Mouse (Mus musculus): ENCODE measurements at regions not wholly inside any gene's neighbourhood (a gene's known extent, or its start where the extent isn't known, plus 50 kb on each side); places are given as distances from the start of the nearest gene placed in this dataset.
A peak's percentile ranks its signal among the peaks of the same experiment; 100 is the strongest.
"Not testable (repeated sequence)": the region's sequence is repeated elsewhere in the genome, so short reads cannot be mapped to it uniquely, and the experiment has no call there.

- Histone ChIP-seq H3K27ac (ENCODE audit: insufficient read depth, low read length) (no peak overlapping the region), H3K27me3 (ENCODE audit: control insufficient read depth, insufficient read depth, low read length) (no peaks in the 10 kb centered on the region), H3K4me1 (ENCODE audit: control insufficient read depth, insufficient read depth, low read length) (no peaks in the 10 kb centered on the region), H3K4me3 (replicated peaks; ENCODE audit: insufficient read depth, low read depth, low read length) (no peak overlapping the region)
- TF ChIP-seq POLR2A (IDR thresholded peaks at IDR 0.05; ENCODE audit: borderline replicate concordance, insufficient read depth, low read length) (no peak), CTCF (IDR thresholded peaks at IDR 0.05; ENCODE audit: borderline replicate concordance, insufficient read depth, low read depth, low read length) (no peak)
- no peak for DNase-seq
- WGBS: 91% methylated on average over 8 of the region's 8 CpGs
Measured at GRCm38 (mm10) chr19:33007582-33007981, 250.3 kb downstream of the Pten start.

DNA sequence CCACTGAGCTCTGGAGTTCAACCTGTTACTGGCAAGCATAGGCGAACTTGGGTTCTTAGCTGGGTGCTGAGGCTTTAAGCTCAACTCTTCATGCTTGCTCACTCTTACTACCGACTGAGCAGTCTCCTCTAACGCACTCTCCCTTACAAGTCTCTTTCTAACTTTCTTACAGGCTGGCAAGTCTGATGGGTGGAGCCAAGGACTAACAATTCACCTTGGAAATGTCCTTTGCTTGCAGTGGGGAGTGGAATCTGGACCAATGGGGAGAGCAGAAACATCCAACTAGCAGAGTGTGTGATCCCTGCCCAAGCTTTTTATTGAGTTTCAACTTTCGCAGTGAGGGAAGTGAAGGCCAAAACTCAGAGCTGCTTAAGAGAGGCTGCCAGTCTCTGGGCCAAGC, 250.8 kb downstream of the Pten start:
- 80% methylated on average over 4 of the region's 4 CpGs for WGBS
- Histone ChIP-seq H3K4me1 (ENCODE audit: control insufficient read depth, insufficient read depth, low read length) (no peaks in the 10 kb centered on the region), H3K27ac (ENCODE audit: insufficient read depth, low read length) (no peak overlapping the region), H3K4me3 (replicated peaks; ENCODE audit: insufficient read depth, low read depth, low read length) (no peak overlapping the region), H3K27me3 (ENCODE audit: control insufficient read depth, insufficient read depth, low read length) (no peaks in the 10 kb centered on the region)
- TF ChIP-seq POLR2A (IDR thresholded peaks at IDR 0.05; ENCODE audit: borderline replicate concordance, insufficient read depth, low read length): no peak
- no peak for TF ChIP-seq CTCF (IDR thresholded peaks at IDR 0.05; ENCODE audit: borderline replicate concordance, insufficient read depth, low read depth, low read length)
- DNase-seq: no peak

- Histone ChIP-seq H3K27ac (ENCODE audit: insufficient read depth, low read length) (no peak overlapping the region), H3K4me1 (ENCODE audit: control insufficient read depth, insufficient read depth, low read length) (no peaks in the 10 kb centered on the region), H3K4me3 (replicated peaks; ENCODE audit: insufficient read depth, low read depth, low read length) (no peak overlapping the region), H3K27me3 (ENCODE audit: control insufficient read depth, insufficient read depth, low read length) (no peaks in the 10 kb centered on the region)
- no peak for TF ChIP-seq POLR2A (IDR thresholded peaks at IDR 0.05; ENCODE audit: borderline replicate concordance, insufficient read depth, low read length)
- no peak for TF ChIP-seq CTCF (IDR thresholded peaks at IDR 0.05; ENCODE audit: borderline replicate concordance, insufficient read depth, low read depth, low read length)
- WGBS: 50% methylated on average over 1 of the region's 1 CpGs
- DNase-seq: no peak
Measured at GRCm38 (mm10) chr19:33008794-33009193, 251.5 kb downstream of the Pten start.

DNA sequence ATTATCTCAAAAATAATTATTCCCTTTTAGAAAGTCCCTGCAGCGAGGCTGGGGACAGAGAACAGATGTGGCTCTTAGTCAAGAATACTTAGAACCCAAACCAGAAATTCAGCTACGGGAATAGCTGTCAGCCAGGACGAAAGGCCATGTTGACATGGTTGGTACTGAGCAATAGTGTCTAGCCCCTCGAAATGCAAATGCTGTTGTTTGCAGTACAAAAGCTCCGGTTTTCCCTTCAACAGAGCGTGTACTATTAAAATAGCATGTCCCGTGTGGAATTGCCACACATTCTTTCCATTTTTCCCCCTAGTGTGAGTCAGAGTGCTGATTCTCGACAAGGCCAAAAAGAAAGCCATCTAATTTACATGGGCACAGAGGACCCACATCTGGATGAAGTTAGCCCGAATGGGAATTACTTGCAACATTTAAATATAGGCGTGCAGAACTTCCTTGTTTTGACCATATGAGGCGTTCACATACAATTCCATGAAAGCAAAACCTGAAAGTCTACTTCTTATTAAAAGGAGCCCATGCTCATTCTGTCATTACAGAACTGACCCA, 253.7 kb downstream of the Pten start:
- Histone ChIP-seq H3K27me3 (ENCODE audit: control insufficient read depth, insufficient read depth, low read length) (no peaks in the 10 kb centered on the region), H3K4me1 (ENCODE audit: control insufficient read depth, insufficient read depth, low read length) (no peaks in the 10 kb centered on the region), H3K27ac (ENCODE audit: insufficient read depth, low read length) (no peak overlapping the region), H3K4me3 (replicated peaks; ENCODE audit: insufficient read depth, low read depth, low read length) (no peak overlapping the region)
- TF ChIP-seq CTCF (IDR thresholded peaks at IDR 0.05; ENCODE audit: borderline replicate concordance, insufficient read depth, low read depth, low read length): no peak
- no peak for TF ChIP-seq POLR2A (IDR thresholded peaks at IDR 0.05; ENCODE audit: borderline replicate concordance, insufficient read depth, low read length)
- 74% methylated on average over 11 of the region's 11 CpGs for WGBS
- no peak for DNase-seq

DNA sequence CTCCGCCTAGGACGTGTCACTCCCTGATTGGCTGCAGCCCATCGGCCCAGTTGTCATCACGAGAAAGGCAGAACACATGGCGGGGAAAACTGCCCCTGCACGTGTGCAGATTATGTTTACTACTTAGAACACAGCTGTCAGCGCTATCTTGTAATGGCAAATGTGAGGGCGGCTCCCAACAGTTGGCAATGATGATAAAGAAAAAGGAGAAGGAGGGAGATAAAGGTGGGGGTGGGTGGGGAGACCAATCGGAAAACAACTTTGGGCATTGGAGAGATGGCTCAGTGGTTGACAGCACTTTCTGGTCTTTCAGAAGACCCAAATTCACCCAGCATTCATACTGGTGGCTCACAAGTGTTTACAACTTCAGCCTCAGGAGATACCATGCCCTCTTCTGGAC, 257.6 kb downstream of the Pten start:
- not testable (repeated sequence) for H3K4me1 ChIP-seq (ENCODE audit: control insufficient read depth, insufficient read depth, low read length); H3K27ac ChIP-seq (ENCODE audit: insufficient read depth, low read length); DNase-seq; H3K27me3 ChIP-seq (ENCODE audit: control insufficient read depth, insufficient read depth, low read length); H3K4me3 ChIP-seq (replicated peaks; ENCODE audit: insufficient read depth, low read depth, low read length)
- WGBS: 89% methylated on average over 9 of the region's 9 CpGs

DNA sequence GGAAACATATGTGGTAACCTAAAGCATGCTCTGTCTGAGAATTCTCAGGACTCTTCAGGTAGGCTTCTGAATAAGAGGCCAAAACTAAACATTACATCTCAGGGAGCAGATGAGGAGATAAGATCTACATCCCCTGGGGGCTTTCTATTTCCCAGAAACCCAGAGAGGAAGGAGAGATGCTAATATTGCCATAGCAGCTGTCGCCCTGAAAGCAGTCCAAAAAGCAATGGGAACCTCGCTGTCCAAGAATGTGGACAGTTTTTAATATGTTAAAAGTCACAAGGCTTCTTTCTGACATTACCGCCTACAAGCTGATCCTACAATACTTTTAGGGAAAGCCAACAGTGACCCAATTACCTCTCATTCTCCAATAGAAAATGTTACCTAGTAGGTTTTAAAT, 263.9 kb downstream of the Pten start:
- TF ChIP-seq POLR2A (IDR thresholded peaks at IDR 0.05; ENCODE audit: borderline replicate concordance, insufficient read depth, low read length) (no peak), CTCF (IDR thresholded peaks at IDR 0.05; ENCODE audit: borderline replicate concordance, insufficient read depth, low read depth, low read length) (no peak)
- peak in 1 of 2 experiments; percentile 12 for DNase-seq
- Histone ChIP-seq H3K4me3 (replicated peaks; ENCODE audit: insufficient read depth, low read depth, low read length) (no peak overlapping the region), H3K27me3 (ENCODE audit: control insufficient read depth, insufficient read depth, low read length) (no peaks in the 10 kb centered on the region), H3K27ac (ENCODE audit: insufficient read depth, low read length) (no peak overlapping the region), H3K4me1 (ENCODE audit: control insufficient read depth, insufficient read depth, low read length) (no peaks in the 10 kb centered on the region)
- 26% methylated on average over 3 of the region's 3 CpGs for WGBS

- Histone ChIP-seq H3K4me3 (replicated peaks; ENCODE audit: insufficient read depth, low read depth, low read length) (no peak overlapping the region), H3K27me3 (ENCODE audit: control insufficient read depth, insufficient read depth, low read length) (no peaks in the 10 kb centered on the region), H3K4me1 (ENCODE audit: control insufficient read depth, insufficient read depth, low read length) (no peaks in the 10 kb centered on the region), H3K27ac (ENCODE audit: insufficient read depth, low read length) (no peak overlapping the region)
- no peak for DNase-seq
- TF ChIP-seq CTCF (IDR thresholded peaks at IDR 0.05; ENCODE audit: borderline replicate concordance, insufficient read depth, low read depth, low read length): no peak
- TF ChIP-seq POLR2A (IDR thresholded peaks at IDR 0.05; ENCODE audit: borderline replicate concordance, insufficient read depth, low read length): no peak
- 89% methylated on average over 2 of the region's 2 CpGs for WGBS
Measured at GRCm38 (mm10) chr19:33022839-33023428, 265.6 kb downstream of the Pten start.

DNA sequence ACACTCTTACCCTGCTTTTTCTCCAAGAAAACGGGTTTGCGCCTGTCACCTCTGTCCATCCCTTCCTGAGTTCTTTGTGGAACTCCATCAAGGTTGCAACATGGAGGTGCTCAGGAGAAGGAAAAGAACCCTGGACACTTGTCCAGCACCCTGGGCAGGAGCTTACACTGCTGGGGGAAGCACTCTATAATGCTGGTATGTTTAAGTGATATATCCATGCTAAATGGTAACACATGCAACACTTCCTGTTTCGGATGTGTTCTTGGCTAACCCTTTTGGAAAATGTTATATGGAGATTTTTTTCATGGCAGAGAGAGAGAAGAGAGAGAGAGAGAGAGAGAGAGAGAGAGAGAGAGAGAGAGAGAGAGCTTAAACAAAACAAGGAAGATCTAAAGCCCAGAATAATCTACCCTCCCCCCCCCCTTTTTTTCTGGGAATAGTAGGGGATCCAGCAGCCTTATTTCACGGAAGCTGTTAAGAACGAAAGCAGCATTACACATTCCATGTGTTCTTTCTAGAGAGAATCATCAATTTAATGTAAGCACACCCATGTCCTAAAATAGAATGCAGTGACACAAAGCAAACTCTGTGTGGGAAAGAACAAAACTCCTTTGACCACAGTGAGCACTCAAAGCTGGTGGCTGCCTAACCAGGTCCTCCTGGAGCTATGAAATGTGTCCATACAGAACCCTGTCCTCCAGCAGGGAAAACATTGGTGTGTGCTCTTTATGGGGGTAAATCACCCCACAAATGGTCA, 272.6 kb downstream of the Pten start:
- Histone ChIP-seq H3K4me1 (ENCODE audit: control insufficient read depth, insufficient read depth, low read length) (no peaks in the 10 kb centered on the region), H3K27ac (ENCODE audit: insufficient read depth, low read length) (no peak overlapping the region), H3K4me3 (replicated peaks; ENCODE audit: insufficient read depth, low read depth, low read length) (no peak overlapping the region), H3K27me3 (ENCODE audit: control insufficient read depth, insufficient read depth, low read length) (no peaks in the 10 kb centered on the region)
- no peak for TF ChIP-seq CTCF (IDR thresholded peaks at IDR 0.05; ENCODE audit: borderline replicate concordance, insufficient read depth, low read depth, low read length)
- no peak for TF ChIP-seq POLR2A (IDR thresholded peaks at IDR 0.05; ENCODE audit: borderline replicate concordance, insufficient read depth, low read length)
- DNase-seq: no peak
- 86% methylated on average over 5 of the region's 5 CpGs for WGBS
